Mouse (Mus musculus) gastrocnemius, postnatal 25 days (tissue): ENCODE measurements around the gene Dglucy. TPM values are rescaled to one million over a fixed set of nuclear protein-coding genes. Genes with fewer than 3 reads are reported as not detected.

Experiments used
- DNase-seq: peaks from one replicate; pipeline ENCODE4 v3.0.0; 2022
- total RNA-seq, 2 experiments: library from RNA; stranded (reverse); gene quantifications; 1 replicate in 1 of 2; 2 replicates in 1 of 2; pipeline ENCODE4 v1.2.3; 2021

The Dglucy gene
- total RNA-seq, 2 experiments from 2014 or later, result 11.5 to 12.3 TPM

DNA sequence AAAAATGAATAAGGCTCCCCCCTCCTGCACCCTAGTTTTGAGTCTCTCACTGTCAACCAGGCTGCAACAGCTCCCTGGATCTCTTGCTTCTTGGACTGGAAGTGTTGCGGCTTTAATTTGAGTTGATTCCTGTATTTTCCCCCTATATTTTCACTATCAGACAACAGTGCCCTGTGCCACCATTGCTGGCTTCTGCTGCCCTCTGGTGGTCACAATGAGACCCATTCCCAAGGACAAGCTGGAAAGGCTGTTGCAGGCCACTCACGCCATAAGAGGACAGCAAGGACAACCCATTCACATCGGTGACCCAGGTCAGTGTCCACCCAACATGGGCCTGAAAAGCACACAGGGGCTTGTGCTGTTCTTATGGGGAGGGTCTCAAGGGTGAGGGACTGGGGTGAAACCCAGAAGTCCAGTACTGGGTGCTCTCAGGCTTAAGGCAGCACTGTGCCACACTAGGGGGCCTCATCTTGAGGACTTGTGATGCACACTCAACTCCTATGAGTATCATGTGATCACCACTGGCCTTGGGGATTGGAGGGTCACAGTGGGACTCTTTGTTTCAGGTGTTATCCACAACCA, 62.4 kb downstream of the Dglucy start:
- DNase-seq, result peak; percentile 49

DNA sequence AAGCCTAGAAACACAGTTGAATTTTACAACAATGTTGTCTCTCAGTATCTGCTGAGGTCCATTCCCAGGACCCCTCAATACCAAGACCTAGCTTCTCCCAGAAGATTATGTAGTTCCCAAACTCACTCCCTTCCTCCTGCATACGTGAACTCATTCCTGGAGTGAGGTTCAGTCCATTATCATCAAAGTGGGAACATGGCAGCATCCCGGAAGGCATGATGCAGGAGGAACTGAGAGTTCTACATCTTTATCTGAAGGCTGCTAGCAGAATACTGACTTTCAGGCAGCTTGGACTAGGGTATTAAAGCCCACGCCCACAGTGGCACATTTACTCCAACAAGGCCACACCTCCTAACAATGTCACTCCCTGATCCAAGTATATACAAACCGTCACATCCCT, 64.3 kb downstream of the Dglucy start:
- no peak for DNase-seq

- DNase-seq, result no peak
Observed at GRCm38 (mm10) chr12:100844546-100844945, 65.7 kb downstream of the Dglucy start.

DNA sequence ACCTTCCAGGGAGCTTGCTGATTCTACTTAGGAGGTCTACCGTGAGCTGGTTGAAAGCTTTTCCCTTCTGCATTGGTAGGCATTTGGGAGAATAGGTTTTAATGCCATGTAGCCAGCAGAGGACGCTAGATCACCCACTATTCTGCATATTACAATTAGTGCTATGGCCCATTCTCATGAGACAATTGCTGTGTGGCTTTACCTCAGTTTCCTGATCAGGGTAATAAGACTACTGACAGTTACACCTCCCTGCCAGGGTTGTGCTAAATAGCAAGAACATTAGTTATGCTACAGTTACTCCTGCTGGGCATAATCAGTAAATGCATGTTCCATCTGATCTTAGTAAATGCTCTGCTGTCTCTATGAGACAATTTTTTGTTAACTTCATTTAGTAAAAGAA, 67.0 kb downstream of the Dglucy start:
- DNase-seq, result no peak

GRCm38 (mm10) chr12:100846566-100846965, 67.7 kb downstream of the Dglucy start:
- DNase-seq, result no peak

DNA sequence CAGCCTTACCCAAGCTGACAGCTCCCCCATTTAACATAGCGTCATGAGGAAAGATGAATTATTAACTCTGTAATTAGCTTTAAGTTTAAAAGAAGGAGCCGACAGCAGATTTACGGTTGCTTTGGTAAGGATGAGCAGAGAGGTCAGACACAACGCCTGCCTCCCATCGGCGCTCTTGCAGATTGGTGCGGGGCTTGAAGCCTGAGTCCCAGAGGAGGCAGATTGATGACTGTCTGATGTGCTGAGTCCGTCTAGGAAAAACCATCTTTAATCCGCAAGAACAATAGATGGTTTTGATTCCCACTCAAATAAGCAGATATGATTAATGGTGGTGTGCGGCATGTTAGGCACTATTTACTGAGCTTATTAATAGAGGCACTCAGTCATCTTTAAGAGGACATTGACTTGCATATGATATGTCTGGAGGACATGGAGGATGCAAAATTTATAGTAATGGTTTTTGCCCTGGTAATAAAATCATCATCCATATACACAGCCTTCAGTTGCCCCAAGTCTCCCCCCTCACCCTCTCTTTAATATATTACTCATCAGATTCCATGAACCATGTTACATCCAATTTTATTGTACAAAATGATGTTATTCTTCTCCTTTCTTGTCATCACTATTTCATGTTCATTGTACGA, 68.7 kb downstream of the Dglucy start:
- no peak for DNase-seq

- DNase-seq, result no peak
Observed at GRCm38 (mm10) chr12:100849421-100850138, 70.7 kb downstream of the Dglucy start.

- DNase-seq, result no peak
Observed at GRCm38 (mm10) chr12:100852370-100852769, 73.5 kb downstream of the Dglucy start.

- DNase-seq, result no peak
Observed at GRCm38 (mm10) chr12:100856337-100856736, 77.5 kb downstream of the Dglucy start.

DNA sequence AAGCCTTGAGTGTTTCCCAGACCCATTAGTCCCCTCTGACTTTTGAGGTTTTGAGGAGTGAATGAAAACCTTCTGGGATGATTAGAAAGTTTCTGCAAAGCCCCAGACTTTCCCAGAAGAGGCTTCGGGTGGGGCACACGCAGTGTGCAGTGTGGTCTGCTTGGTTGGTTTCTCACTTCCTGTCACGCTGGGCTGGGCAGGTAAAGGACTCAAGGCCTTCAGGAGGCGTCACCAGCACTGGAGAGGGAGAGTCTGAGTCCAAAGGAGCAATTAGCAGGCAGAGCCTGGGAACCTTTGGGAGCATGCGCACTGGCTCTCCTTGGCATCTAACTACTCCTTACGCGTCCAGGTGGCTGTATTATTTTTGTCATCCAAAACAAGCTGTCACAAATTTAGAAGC, 78.9 kb downstream of the Dglucy start:
- no peak for DNase-seq

DNA sequence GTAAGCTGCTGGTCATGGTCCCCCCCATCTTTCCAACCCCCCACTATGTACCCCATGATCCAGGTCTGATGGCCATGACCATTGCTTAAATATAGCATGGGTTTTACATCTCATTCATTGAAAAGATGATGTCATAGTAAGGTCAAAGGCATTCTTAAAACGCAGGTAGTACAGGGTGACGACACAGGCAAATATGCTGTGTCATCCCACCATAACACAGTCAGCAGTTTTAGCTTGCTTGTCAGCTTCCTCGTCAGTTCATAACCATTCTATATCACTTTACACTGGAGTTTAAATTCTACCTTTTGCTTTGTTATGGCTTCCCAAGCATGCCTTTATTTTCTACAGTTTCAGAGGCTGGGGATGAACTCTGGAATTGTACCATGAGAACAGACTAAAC, 83.4 kb downstream of the Dglucy start:
- DNase-seq, result no peak

- no peak for DNase-seq
Observed at GRCm38 (mm10) chr12:100862856-100863446, 84.1 kb downstream of the Dglucy start.

GRCm38 (mm10) chr12:100865072-100865471, 86.2 kb downstream of the Dglucy start:
- DNase-seq, result no peak

GRCm38 (mm10) chr12:100865509-100866078, 86.7 kb downstream of the Dglucy start:
- DNase-seq, result no peak

DNA sequence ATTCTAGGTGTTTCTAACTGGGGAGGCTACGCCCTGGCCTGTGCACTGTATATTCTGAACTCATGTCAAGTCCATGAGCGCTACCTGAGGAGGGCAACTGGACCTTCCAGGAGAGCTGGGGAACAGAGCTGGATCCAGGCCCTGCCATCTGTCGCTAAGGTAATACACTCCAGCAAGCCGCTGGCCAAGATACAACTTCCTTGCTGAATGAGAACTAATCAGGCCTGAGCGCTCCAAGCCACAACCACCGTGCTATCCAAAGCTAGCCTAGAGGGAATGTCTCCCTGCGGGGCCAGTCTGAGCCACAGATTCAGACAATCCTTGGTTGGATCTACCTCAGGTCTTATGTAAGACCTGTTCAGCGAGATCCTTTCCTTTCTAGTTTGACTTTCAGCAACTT, 88.2 kb downstream of the Dglucy start:
- DNase-seq, result peak; percentile 52

DNA sequence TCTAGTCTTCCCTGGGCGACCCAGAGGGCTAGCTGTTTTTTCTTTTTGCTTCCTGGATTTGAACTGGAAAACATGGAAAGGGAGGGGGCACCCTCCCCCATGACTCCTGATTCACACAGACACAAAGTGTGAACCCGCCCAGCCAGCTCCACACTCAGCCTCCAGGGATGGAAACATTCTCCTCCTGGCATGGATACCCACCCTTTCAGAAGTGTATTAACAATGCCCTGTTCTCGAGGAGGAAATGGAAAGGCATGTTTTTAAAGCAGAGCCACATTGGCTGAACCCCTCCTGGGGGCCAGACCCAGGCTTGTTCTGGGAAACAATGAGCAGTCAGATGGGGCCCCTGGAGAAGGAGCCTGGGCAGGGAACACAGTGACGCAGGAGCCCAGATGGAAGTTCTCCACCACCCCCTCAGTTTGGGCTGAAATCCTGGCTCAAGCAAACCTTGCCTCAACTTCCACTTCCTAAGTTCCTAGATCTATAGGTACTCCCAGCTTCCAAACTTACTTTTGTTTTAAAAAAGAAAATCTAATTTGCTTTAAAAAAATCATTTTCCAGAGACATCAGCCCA, 89.3 kb downstream of the Dglucy start:
- no peak for DNase-seq

- DNase-seq, result no peak
Observed at GRCm38 (mm10) chr12:100871234-100871633, 92.4 kb downstream of the Dglucy start.

- no peak for DNase-seq
Observed at GRCm38 (mm10) chr12:100871841-100872240, 93.0 kb downstream of the Dglucy start.

DNA sequence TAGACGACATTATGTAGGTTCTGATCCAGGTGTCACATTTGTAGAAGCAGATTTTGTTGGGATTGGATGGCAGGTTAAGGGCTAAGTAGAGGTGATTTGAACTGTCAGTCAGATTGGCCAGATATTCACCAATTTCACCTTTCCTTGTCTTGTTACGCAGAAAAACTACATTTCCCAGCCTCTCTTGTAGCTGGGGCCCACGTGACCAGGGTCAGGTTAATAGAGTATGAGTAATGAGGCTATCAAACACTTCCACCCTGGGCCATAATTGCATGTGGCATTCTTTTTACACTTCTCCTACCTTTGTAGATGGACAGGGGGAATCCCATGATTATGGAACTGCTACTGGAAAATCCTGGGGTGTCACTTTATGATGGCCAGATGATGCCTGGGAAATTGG, 94.8 kb downstream of the Dglucy start:
- no peak for DNase-seq

GRCm38 (mm10) chr12:100875553-100875952, 96.7 kb downstream of the Dglucy start:
- no peak for DNase-seq

DNA sequence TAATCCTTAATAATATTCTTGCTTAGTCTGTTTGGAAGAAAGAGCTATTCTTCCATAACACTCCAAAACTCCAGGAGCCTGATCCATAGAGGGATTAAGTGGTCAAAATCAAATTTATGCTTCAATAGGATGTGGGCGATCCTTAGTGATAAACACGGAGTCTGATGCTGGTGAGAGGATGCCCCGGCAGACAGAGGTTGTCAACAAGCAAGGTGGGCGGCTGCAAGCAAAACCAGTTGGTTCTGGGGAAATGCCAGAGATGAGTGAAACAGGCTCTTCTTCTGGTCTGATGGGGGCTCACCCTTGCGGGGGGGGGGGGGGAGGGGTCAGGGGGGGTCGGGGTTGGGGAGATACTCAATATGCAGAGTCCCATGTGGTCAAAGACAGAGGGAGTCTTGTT, 97.1 kb downstream of the Dglucy start:
- DNase-seq, result no peak

DNA sequence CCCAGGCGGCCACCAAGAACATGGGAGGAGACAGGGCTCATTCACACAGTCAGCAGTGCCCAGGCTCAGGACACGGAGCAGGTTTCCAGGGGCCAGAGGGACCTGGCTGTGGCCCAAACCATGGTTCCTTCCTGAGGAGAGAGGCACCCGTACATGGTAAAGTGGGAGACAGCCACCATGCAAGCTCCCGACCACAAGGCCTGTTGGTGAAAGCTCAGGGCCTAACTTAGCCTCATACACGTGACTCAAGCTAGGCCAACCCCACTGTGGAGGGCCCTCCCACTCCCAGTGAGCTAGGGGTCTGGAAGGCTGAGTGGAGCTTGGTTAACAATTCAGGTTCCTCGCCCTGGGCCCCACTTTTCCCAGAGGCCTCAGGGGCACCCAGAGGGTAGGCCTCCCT, 99.1 kb downstream of the Dglucy start:
- no peak for DNase-seq

- DNase-seq, result no peak
Observed at GRCm38 (mm10) chr12:100878556-100878955, 99.7 kb downstream of the Dglucy start.
